Mouse (Mus musculus) embryo, embryonic 10 days (tissue): ENCODE measurements around the gene Plekhm1.
"Not testable (repeated sequence)": the region's sequence is repeated elsewhere in the genome, so short reads cannot be mapped to it uniquely, and the experiment has no call there.

Experiments used
- DNase-seq: peaks from one replicate; pipeline ENCODE4 v3.0.0-alpha.2; 2015; ENCODE audit warnings: low spot score

The Plekhm1 gene

GRCm38 (mm10) chr11:103339414-103340119, 72.9 kb downstream of the Plekhm1 start:
- DNase-seq, result no peak

DNA sequence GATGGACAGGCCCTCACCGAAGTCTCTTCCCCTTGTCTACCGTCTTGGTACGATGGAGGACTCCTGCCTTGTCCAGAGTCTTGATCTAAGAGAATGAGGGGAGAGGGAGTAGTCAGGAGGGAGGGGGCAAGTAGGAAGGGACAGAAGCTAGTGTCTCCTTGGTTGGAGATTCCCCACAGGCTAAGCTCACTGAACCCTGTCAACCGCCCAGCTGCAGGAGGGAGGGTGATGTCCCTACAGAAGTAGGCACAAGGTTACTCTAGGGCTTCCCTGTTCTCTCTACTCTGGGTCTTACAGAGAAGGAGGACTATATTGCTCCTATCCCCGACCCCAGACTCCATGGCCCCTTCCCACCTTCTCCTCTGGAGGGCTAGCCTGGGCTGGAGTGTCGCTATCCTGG, 73.8 kb downstream of the Plekhm1 start:
- no peak for DNase-seq

DNA sequence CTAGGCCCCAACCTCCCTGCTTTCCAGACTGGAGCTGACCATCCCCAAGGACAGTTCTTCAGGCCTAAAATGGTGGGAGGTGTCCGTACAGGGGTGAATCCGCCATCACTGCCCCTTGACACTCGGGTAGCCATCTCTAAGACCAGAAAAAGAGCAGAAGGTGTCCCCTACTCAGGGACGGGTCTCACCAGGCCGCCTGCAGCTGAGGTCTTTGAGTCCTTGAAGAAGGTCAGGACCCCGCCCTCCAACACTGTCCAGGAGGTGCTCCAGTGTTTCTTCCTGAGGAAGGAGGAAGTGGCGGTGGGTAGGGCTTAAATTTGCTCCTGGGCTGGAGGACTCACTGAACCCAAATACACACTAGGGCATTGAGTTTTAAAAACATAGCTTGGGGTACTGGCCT, 74.4 kb downstream of the Plekhm1 start:
- no peak for DNase-seq

DNA sequence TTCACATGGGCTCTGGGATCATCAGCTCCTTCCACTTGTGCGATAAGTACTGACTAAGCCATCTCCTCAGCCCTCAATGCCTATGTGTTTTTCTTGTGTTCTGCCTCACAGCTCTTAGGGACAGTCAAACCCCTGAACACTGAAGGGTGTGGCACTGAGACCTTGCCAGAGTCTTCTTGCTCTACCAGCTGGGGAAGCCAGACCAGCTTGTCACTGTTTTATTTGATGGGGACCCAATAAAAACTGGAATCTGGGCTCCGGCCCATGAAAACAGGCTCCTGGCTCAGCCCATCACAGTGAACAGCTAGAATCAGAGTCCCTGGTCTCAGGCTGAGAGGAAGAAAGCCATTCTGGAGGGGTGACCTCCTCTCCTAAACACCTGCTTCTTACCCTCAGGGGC, 75.3 kb downstream of the Plekhm1 start:
- no peak for DNase-seq

DNA sequence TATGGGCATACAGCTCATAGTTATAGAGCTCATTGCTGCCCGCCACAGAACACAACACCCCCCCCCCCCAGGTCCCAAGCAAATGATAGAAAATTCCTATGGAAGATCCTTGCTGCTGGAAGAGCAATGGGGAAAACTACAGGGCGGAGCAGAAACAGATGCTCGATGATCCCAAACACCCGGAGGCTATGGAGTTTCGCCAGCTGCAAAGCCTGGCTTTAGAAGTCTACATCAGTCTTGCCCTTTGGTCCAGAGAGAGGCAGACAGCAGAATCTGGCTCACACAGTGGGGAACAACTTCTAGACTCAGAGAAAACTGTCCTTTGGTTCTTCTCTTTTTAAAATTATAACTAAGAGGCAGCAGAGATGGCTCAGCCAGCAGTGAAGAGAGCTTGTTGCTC, 76.9 kb downstream of the Plekhm1 start:
- no peak for DNase-seq

- DNase-seq, result no peak
Measured at GRCm38 (mm10) chr11:103334925-103335324, 77.6 kb downstream of the Plekhm1 start.

DNA sequence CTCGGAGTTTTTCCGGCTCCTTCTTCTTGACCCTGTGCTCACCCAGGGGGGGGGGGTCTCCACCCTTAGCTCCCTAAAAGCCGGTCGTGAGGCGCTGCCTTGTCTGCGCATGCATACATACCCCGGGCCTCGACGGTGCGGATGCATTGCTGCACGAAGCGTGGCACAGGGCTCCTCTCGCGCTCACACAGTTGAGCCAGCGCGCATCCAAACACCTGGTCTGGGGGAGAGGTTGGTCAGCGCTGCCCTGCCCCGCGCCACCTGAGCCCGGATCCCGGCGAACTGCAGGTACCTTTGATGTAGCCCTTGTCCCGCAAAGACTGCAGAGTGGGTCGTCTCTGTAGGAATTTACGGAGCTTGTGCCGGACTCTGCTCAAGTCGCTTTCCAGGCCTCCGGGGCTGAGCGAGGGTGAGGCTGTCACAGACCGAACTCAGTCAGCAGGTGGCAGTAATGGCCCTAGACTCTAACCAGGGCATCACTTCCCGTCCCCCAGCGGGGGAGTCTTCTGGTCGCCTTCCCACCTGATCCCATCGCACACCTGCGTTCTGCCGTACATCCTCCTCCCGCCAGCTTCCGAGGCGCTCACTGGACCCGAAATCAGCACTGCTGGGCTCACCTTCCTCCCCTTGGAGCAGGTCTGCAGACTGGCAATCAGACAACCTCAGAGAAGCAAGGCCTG, 78.6 kb downstream of the Plekhm1 start:
- DNase-seq, result peak; percentile 84

- DNase-seq, result no peak
Measured at GRCm38 (mm10) chr11:103332890-103333651, 79.4 kb downstream of the Plekhm1 start.

- DNase-seq, result peak; percentile 94
Measured at GRCm38 (mm10) chr11:103332186-103332889, 80.1 kb downstream of the Plekhm1 start.

GRCm38 (mm10) chr11:103331502-103332185, 80.8 kb downstream of the Plekhm1 start:
- no peak for DNase-seq

DNA sequence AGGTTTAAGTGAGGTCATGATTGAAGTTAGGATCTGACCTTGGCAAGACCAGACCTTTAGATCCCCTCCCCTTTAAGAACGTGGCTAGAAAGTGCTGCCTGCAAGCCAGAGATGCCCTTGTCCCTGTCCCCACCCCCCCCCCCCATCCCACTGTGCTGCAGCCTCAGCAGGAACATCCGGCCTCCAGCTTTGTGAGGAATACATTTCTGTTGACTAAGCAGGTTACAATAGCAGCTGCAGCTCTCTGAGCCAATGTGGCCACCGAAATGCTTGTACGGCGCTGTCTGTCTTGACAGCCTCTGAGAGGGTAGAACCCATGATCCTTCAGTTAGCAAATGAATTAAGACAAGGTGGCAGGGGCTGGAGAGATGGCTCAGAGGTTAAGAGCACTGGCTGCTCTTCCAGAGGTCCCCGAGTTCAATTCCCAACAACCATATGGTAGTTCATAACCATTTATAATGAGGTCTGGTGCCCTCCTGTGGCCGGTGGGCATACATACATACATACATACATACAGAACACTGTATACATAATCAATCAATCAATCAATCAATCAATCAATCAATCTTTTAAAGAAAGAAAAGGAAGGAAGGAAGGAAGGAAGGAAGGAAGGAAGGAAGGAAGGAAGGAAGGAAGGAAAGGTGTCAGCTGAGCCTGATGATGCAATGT, 81.7 kb downstream of the Plekhm1 start:
- no peak for DNase-seq

DNA sequence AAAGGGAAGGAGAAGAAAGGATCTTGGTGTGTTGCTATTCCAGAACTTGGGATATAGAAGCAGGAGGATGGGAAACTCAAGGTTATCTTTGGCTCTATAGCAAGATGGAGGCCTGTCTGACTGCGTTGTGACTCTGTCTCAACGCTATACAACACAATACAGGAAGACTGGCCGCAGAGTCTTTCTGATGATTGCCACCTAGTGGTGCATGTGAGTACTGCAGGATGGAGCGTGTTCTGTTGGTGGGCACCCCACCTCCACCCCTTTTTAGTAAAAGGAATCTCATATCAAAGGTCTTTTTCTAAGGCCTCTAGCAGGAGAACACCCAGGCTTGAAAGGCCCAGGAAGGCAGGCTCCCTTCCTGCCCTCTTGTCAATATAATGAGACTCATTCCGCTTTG, 85.5 kb downstream of the Plekhm1 start:
- peak; percentile 84 for DNase-seq

GRCm38 (mm10) chr11:103325172-103325571, 87.3 kb downstream of the Plekhm1 start:
- DNase-seq, result peak; percentile 86

DNA sequence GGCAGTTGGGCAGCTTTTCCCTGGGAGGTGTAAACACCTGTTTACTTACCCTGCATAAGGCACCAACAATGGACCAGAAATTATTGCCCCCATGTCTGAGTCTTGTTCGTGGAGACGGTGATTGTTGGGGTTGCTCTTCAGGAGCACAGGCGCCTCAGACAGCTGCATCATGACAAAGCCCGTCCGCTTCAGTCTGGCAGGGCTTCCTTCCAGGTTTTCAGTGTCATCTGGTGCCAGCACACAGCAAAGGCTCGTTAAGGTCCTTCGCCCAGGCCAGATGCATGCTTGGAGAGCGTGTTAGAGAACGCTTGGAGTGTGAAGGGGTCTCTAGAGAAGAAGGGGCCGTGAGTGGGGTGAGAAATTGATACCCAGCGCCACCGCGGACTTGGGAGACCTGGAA, 87.8 kb downstream of the Plekhm1 start:
- DNase-seq, result no peak

DNA sequence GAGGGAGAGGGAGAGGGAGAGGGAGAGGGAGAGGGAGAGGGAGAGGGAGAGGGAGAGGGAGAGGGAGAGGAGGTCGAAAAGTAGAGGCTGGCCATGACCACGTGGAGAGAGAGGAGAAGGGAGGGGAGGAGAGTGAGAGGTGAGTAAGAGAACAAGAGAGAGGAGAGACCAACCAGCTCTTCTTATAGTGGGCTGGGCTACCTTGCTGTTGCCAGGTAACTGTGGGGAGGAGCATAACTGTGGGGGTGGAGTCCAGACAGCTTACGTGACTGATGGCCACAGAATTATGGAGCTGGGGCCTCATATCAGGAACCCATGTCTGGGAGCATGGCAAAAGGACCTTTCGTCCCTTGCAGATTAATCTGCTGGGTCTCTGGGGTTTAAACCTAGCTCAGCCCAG, 89.7 kb downstream of the Plekhm1 start:
- DNase-seq, result not testable (repeated sequence)

GRCm38 (mm10) chr11:103320646-103321045, 91.8 kb downstream of the Plekhm1 start:
- DNase-seq, result no peak

GRCm38 (mm10) chr11:103320196-103320595, 92.3 kb downstream of the Plekhm1 start:
- DNase-seq, result no peak

DNA sequence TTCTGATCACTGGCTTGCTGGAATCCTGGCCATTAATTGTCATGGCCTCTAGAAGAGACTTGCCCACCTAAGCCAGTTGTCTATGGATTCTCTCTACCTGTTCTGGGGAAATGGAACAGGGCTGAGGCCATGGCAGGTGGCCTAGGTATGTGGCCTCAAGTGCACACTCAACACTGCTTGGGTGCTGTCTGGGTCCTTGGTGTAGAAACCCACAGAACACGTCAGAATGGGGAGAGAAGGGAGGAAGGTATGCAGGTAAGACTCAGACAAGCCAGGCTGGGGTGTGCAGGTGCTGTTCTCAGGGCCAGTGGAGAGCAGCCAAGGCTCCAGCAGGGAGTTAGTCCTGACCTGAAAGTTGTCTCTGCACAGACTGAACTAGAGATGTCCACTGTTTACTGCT, 94.4 kb downstream of the Plekhm1 start:
- DNase-seq, result no peak

DNA sequence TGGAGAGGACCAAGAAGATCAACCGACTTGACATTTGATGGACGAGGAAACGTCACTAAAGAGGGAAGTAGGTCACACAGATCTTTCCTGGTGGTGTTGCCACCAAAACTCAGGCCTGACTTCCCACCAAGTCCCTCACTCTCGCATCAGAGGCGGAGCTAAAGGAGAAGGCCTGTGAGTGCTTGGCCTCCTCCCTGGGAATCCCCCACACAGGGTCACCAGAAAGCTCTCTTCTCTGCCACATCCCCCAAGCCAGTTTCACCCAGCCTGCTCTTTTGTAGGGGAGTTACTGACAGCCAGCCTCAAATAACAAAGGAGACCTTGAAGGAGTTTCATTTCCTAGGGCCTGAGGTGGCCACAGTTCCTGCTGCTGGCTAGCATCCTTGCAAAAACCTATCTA, 97.1 kb downstream of the Plekhm1 start:
- no peak for DNase-seq

DNA sequence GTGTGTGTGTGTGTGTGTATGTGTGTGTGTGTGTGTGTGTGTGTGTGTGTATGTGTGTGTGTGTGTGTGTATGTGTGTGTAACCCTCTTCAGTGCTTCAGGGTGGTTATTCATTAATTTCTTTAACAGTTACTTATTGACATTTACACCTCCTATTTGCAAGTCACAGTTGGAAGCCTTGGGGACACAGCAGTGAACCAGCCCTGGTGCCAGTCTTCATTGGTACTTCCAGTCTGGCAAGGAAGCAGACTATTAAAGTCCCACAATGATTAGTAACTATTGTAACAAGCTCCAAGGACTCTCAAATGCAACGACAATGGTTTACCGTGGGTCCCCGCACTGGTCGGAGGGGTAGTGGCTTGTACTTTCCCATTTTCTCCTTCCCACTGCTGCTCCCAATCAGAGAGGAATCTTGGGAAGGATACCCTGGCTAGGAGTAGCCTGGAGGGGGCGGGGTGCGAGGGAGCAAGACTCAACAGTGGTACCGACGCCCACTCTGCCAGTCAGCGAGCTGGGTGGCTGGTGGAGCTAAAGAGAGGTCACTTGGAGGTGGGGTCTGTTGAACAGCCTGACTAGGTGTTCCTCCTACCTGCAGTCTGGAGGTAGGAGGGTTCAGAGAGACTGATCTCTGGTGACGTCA, 97.6 kb downstream of the Plekhm1 start:
- no peak for DNase-seq
